Mouse (Mus musculus) frontal cortex, adult (tissue): ENCODE measurements at regions not wholly inside any gene's neighbourhood (a gene's known extent, or its start where the extent isn't known, plus 50 kb on each side); places are given as distances from the start of the nearest gene placed in this dataset.

Experiments
- ATAC-seq: cut with Nextera tagmentation; 2 replicates; pipeline ENCODE4 v1.9.2; 2017; ENCODE audit warnings: mild to moderate bottlenecking, moderate library complexity, mixed read lengths; ENCODE audit not compliant: low TSS enrichment

- no peak for ATAC-seq
Measured at GRCm38 (mm10) chr13:70124860-70125545, 322.8 kb downstream of the Med10 start.

GRCm38 (mm10) chr13:70127310-70127709, 325.1 kb downstream of the Med10 start:
- peak; percentile 95 for ATAC-seq

- ATAC-seq, result no peak
Measured at GRCm38 (mm10) chr13:70134544-70134943, 332.3 kb downstream of the Med10 start.

- ATAC-seq, result no peak
Measured at GRCm38 (mm10) chr13:70136209-70136608, 334.0 kb downstream of the Med10 start.

GRCm38 (mm10) chr13:70144461-70144860, 342.3 kb downstream of the Med10 start:
- ATAC-seq, result no peak

GRCm38 (mm10) chr13:70145466-70145865, 343.3 kb downstream of the Med10 start:
- ATAC-seq, result no peak

- no peak for ATAC-seq
Measured at GRCm38 (mm10) chr13:70149041-70149898, 347.1 kb downstream of the Med10 start.

GRCm38 (mm10) chr13:70149899-70150184, 347.6 kb downstream of the Med10 start:
- ATAC-seq, result no peak

- no peak for ATAC-seq
Measured at GRCm38 (mm10) chr13:70153062-70153461, 350.9 kb downstream of the Med10 start.

- ATAC-seq, result no peak
Measured at GRCm38 (mm10) chr13:70155596-70155995, 353.4 kb downstream of the Med10 start.

- no peak for ATAC-seq
Measured at GRCm38 (mm10) chr13:70156975-70157588, 354.9 kb downstream of the Med10 start.

- peak; percentile 10 for ATAC-seq
Measured at GRCm38 (mm10) chr13:70159065-70159464, 356.9 kb downstream of the Med10 start.

GRCm38 (mm10) chr13:70159604-70160003, 357.4 kb downstream of the Med10 start:
- ATAC-seq, result peak; percentile 95

GRCm38 (mm10) chr13:70162115-70162514, 359.9 kb downstream of the Med10 start:
- no peak for ATAC-seq

- ATAC-seq, result no peak
Measured at GRCm38 (mm10) chr13:70165511-70166225, 363.5 kb downstream of the Med10 start.

GRCm38 (mm10) chr13:70167747-70168146, 365.6 kb downstream of the Med10 start:
- ATAC-seq, result no peak

- ATAC-seq, result no peak
Measured at GRCm38 (mm10) chr13:70168906-70169305, 366.7 kb downstream of the Med10 start.

- no peak for ATAC-seq
Measured at GRCm38 (mm10) chr13:70177066-70177465, 374.9 kb downstream of the Med10 start.

GRCm38 (mm10) chr13:70178073-70178491, 375.9 kb downstream of the Med10 start:
- ATAC-seq, result 0 out of 2 replicates have a peak, but pooled peaks have one; percentile 38

GRCm38 (mm10) chr13:70190978-70191377, 388.8 kb downstream of the Med10 start:
- no peak for ATAC-seq

- ATAC-seq, result peak; percentile 90
Measured at GRCm38 (mm10) chr13:70192101-70193025, 390.2 kb downstream of the Med10 start.
